Mouse (Mus musculus) olfactory bulb, adult 2 months (tissue): ENCODE data around the gene Gatad2a. TPM values are rescaled to one million over a fixed set of nuclear protein-coding genes. Genes with fewer than 3 reads are reported as not detected.

Source experiments
- H3K27ac ChIP-seq: fragments of 200-500 bp; 2 replicates; pipeline ENCODE4 v1.5.1; 2012; ENCODE audit warnings: low read depth, low read length; ENCODE audit not compliant: insufficient read depth
- H3K4me1 ChIP-seq: fragments of 200-500 bp; 2 replicates; pipeline ENCODE4 v1.6.1; 2012; ENCODE audit warnings: low read length; ENCODE audit not compliant: control insufficient read depth, insufficient read depth
- H3K4me3 ChIP-seq: fragments of 200-500 bp; 2 replicates; pipeline ENCODE4 v1.5.1; 2012; ENCODE audit warnings: mild to moderate bottlenecking, low read depth, low read length, moderate library complexity; ENCODE audit not compliant: insufficient read depth
- CTCF ChIP-seq: fragments of 200-500 bp; IDR thresholded peaks from 2 replicates; pipeline ENCODE4 v1.5.1; 2012; ENCODE audit warnings: low read depth, mild to moderate bottlenecking, low read length, moderate library complexity; ENCODE audit not compliant: insufficient read depth
- POLR2A ChIP-seq: fragments of 200-500 bp; IDR thresholded peaks from 2 replicates; pipeline ENCODE4 v1.6.1; 2012; ENCODE audit warnings: mild to moderate bottlenecking, low read depth, low read length, moderate library complexity; ENCODE audit not compliant: insufficient read depth
- WGBS: fragments of 180-500 bp; shearing (Covaris S2); methylation state at CpG from one replicate; pipeline ENCODE4 v1.1.7; 2018; 5-methylcytosine and 5-hydroxymethylcytosine counted together
- polyA plus RNA-seq: library from polyadenylated mRNA; stranded (reverse); fragments of >200 nt; gene quantifications from 2 replicates; pipeline ENCODE4 v1.2.4, GENCODE M21; 2012; ENCODE audit warnings: low replicate concordance; ENCODE audit not compliant: missing spikeins, insufficient read depth, insufficient read length

Gatad2a gene
- not detected in 2 replicates for polyA plus RNA-seq

- Histone ChIP-seq H3K27ac (peak within 1 kb of the TSS; percentile 1; the same call in 1 of the 2 replicates), H3K4me3 (peak within 1 kb of the TSS; percentile 79), H3K4me1 (peaks cover 10% of the 10 kb centered on the region)
- TF ChIP-seq POLR2A = no peak; the same call in 1 of the 2 replicates
- no peak for TF ChIP-seq CTCF
- WGBS = under 1% methylated on average over 86 of the region's 87 CpGs
Observed at GRCm38 (mm10) chr8:69995776-69996588, at the start of gene Gatad2a. TSS of gene Gatad2a (minus strand) at chr8:69996384.

DNA sequence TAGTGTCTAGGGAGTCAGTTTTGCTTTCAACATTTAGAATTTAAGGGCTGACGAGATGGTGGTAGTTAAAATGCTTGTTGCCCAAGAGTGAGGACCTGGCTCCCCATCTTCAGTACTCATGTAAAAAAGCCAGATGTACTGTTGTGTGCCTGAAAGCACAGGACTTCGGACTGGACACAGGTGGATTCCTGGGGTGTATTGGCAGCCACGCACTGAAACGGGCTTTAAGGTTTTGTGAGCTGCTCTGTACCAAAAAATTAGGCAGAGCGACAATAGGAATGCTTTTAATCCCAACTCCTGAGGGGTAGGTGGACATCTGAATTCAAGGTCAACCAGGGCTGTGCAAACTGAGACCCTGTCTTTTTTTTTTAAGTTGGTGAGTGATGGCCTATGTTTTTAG is 47.8 kb upstream of the Gatad2a start:
- WGBS = 83% methylated on average over 5 of the region's 5 CpGs
- no peak overlapping the region for H3K27ac ChIP-seq
- no peak overlapping the region for H3K4me3 ChIP-seq
- peaks cover 10% of the 10 kb centered on the region for H3K4me1 ChIP-seq
- TF ChIP-seq POLR2A = no peak
- no peak for TF ChIP-seq CTCF

DNA sequence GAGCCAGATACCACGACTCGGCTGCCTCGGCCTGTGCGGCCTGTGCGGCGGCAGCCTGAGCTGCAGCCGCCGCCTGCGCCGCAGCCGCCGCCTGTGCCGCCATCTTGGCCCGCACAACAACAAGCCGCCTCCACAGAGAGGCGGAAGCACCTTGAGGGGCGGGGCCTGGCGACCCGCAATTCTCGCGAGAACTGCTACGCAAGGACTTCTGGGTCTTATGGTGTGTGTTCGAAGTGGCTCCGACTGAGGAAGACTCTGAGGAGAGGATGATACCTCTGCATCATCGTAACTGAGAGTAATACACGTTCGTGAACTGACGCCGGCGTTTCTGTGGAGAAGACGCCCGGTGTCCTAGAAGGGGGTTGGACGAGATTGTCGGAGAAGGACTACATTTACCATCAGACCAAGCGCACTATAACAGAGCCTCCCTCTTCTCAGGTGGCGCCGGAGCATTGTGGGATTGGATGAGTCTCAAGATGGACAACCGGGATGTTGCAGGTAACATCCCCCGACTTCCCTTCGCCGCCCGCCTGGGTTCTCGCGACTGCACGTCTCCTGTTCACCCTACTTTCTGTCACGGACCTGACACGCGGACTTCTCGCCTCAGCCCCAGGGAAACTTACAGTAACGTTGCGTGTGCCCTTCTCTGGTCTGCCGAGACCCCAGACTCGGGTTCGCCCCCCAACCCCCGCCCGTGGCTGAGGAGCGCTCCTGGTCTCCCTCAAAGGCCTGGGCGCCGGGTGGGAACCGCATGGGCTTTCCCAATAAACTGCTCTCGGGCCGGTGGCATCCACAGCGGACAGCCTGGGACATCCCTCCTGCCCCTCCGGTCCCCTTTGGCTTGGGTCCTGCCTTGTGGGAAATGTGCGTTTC is 46.6 kb upstream of the Gatad2a start, which contains the start of the genes Mau2 and Sugp1:
Mau2 (minus strand) TSS at position 152 of the 873 bp plus-strand sequence.
Sugp1 (plus strand) TSS at position 231 of the 873 bp plus-strand sequence.
- H3K27ac ChIP-seq = peak within 1 kb of the TSS; percentile 99

DNA sequence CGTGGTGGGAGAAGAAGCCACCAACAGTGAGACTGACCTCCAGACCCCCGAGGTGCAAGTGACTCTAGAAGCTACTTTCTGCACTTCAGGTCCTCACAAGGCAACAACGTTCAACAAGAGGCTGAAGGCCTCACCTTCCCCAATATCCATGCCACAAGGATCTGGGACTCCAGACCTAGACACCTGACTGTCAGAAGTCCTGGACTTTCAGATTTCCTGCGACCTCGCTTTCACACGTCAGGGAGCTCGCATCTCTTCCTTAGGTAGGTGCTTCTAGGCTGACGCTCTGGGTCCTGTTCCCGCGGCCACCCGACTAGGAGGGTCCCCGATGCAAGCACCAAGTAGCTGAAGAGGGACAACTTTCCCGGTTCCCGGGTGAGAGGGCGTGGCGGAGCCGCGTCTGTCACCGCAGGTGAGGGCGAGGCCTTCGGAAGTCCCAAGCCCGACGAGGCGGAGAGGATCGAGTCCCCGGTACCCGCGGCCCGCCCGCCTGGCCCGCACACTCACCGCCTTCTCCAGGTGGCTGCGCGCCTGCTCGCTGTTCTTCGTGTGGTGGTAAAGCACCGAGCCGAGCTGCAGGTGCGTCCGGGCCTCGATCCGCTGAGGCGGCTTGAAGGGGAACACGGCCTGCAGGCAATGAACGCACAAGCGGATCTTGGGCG is 45.8 kb upstream of the Gatad2a start:
- H3K4me3 ChIP-seq = peak overlapping the region; percentile 61
- WGBS = under 1% methylated on average over 47 of the region's 47 CpGs
- TF ChIP-seq POLR2A (no peak), CTCF (no peak)
- peak overlapping the region; percentile 27 for H3K27ac ChIP-seq
- H3K4me1 ChIP-seq = peaks cover 10% of the 10 kb centered on the region

More for the DNA sequence above, 46.6 kb upstream of the Gatad2a start, which contains the start of the genes Mau2 and Sugp1:
- Histone ChIP-seq H3K4me3 (peak within 1 kb of the TSS; percentile 61), H3K4me1 (peaks cover 10% of the 10 kb centered on the region)
- TF ChIP-seq CTCF (no peak), POLR2A (peak; percentile 89)
- WGBS = under 1% methylated on average over 65 of the region's 65 CpGs

- no peak overlapping the region for H3K27ac ChIP-seq
- no peak overlapping the region for H3K4me3 ChIP-seq
- peaks cover 3% of the 10 kb centered on the region for H3K4me1 ChIP-seq
- 85% methylated on average over 1 of the region's 1 CpGs for WGBS
- TF ChIP-seq CTCF (no peak), POLR2A (no peak)
Observed at GRCm38 (mm10) chr8:70037994-70038393, 41.8 kb upstream of the Gatad2a start.

- no peak overlapping the region for H3K27ac ChIP-seq
- no peaks in the 10 kb centered on the region for H3K4me1 ChIP-seq
- 100% methylated on average over 1 of the region's 1 CpGs for WGBS
- no peak for TF ChIP-seq CTCF
- TF ChIP-seq POLR2A = no peak
- no peak overlapping the region for H3K4me3 ChIP-seq
Observed at GRCm38 (mm10) chr8:70030255-70030654, 34.1 kb upstream of the Gatad2a start.

- TF ChIP-seq POLR2A (no peak), CTCF (no peak)
- Histone ChIP-seq H3K4me1 (no peaks in the 10 kb centered on the region), H3K4me3 (no peak overlapping the region), H3K27ac (no peak overlapping the region)
- 91% methylated on average over 2 of the region's 2 CpGs for WGBS
Observed at GRCm38 (mm10) chr8:70026151-70026550, 30.0 kb upstream of the Gatad2a start.

DNA sequence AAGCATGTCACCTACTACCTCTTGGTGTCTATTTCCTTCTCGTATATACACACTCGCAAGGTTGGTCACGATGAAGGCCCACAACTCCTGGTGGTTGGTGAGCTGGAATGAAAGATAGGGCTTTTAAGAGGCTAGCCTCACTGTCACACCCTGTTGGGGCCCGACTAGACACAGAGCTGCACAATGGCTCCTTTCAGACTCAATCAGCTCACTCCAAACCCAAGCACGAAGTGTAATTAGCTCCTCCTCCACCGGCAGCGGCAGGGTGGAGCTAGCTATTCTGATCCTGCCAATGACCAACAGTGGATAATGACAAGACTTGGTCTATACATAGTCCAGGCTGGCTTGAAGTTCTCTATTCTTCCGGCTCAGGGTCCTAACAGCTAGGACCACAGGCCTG is 27.4 kb upstream of the Gatad2a start:
- no peaks in the 10 kb centered on the region for H3K4me1 ChIP-seq
- no peak overlapping the region for H3K4me3 ChIP-seq
- 34% methylated on average over 8 of the region's 8 CpGs for WGBS
- TF ChIP-seq POLR2A (no peak), CTCF (no peak)
- no peak overlapping the region for H3K27ac ChIP-seq
